Mouse (Mus musculus): ENCODE data around the gene Zfy1.
"Not testable (repeated sequence)": the region's sequence is repeated elsewhere in the genome, so short reads cannot be mapped to it uniquely, and the experiment has no call there.

Zfy1 gene

DNA sequence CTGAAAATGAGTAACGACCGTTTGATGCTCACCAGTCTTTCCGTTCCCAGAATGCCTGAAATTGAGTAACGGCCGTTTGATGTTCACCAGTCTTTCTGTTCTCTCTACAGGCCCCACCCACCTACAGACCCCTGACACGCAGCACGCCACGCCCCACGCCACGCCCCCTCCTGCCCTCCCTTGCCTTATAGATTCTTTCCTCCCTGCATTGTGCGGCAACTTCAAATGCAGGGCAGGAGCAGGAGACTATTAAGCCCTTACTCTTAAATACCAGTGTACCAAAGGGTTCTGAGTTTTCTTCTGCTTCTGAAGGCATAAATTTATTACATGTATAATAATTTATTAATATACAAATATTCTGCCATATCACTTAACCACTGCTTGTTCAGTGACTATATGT is at the start of gene Zfy1:
Zfy1 (minus strand) TSS at position 101 of the 400 bp plus-strand sequence.
- not testable (repeated sequence) for DNase-seq (ENCODE audit: low spot score)

DNA sequence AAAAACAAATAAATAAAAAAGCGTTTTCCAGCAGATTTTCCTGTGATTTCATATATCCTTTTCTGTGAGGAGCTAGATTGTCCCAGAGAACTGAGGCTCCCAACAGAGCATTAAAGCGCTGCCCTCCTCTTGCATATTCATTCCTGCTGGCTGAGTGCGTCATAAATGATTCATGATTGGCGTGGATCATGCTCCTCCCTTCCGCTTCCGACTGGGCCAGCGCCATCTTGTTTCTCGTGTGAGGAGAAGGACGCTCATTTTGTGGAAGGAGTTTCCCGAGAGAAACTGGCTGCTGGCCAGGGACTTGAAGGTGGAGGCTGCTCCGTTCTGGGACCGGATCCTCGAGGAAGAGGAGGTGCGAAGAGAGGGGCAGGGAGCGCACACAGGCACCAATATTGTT is 21.2 kb upstream of the Zfy1 start, which contains the start of gene Uba1y:
Uba1y (plus strand) TSS at position 254 of the 400 bp plus-strand sequence.
- no peak for DNase-seq (ENCODE audit: low spot score)

- no peak for DNase-seq (ENCODE audit: low spot score)
These were observed 11.9 kb upstream of the Zfy1 start for GRCm38 (mm10) chrY:808991-809661.

Measured in ovary, postnatal 14 days (tissue).